Mouse (Mus musculus): ENCODE data around the gene Hist1h2ap.
A peak's percentile ranks its signal among the peaks of the same experiment; 100 is the strongest.
"Not testable (repeated sequence)": the region's sequence is repeated elsewhere in the genome, so short reads cannot be mapped to it uniquely, and the experiment has no call there.

Gene Hist1h2ap

DNA sequence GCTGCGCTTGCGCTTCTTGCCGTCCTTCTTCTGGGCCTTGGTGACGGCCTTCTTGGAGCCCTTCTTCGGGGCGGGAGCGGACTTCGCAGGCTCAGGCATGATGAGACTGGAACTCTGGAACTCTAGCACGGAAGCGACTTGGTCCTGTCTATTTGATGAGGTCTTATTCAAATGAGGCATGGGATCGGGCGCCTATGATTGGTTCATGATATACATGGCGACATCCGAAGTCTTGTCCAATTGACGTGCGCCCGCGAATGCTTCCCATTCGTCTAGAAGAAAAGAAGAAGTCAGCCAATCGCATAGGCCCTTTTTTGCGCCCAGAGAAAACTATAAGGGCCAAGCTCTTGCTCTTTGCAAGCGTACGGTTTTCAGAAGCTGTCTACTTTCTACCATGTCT is 23.2 kb downstream of the Hist1h2ap start, which contains the start of the genes Hist1h2bq and Hist1h2ao:
Gene Hist1h2bq (minus strand): TSS at position 125 of the 400 bp plus-strand sequence.
Gene Hist1h2ao (plus strand): TSS at position 393 of the 400 bp plus-strand sequence.
- not testable (repeated sequence) for H3K36me3 ChIP-seq (ENCODE audit: insufficient read depth, low read length); H3K9me3 ChIP-seq (ENCODE audit: low read length); H3K4me3 ChIP-seq (replicated peaks; ENCODE audit: low read length); H3K4me1 ChIP-seq (replicated peaks; ENCODE audit: low read depth, low read length); H3K27me3 ChIP-seq (ENCODE audit: insufficient read depth, low read length)

DNA sequence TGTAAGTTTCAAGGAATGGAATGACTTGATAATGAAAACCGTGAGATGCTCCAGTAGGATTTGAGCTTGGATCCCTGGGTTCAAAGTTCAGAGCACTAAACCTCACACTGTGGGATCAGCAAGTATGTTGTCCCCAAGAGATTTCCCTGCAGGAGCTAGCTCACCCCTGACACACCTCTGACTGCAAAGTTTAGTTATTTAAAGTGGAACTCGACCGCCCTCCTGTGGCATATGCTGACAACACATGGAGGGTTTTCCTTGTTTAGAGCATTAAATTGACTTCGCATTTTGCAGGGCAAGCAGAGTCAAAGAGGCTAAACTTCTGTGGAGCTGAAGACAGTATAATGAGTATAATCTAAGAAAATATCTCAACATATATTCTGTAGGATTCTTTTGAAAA is 30.2 kb downstream of the Hist1h2ap start:
- H3K4me3 ChIP-seq (replicated peaks; ENCODE audit: low read length); H3K9me3 ChIP-seq (ENCODE audit: low read length); H3K27me3 ChIP-seq (ENCODE audit: insufficient read depth, low read length); H3K4me1 ChIP-seq (replicated peaks; ENCODE audit: low read depth, low read length); H3K36me3 ChIP-seq (ENCODE audit: insufficient read depth, low read length): not testable (repeated sequence)

GRCm38 (mm10) chr13:21797163-21797562 is 36.1 kb downstream of the Hist1h2ap start:
- not testable (repeated sequence) for H3K27me3 ChIP-seq (ENCODE audit: insufficient read depth, low read length); H3K4me1 ChIP-seq (replicated peaks; ENCODE audit: low read depth, low read length); H3K36me3 ChIP-seq (ENCODE audit: insufficient read depth, low read length); H3K9me3 ChIP-seq (ENCODE audit: low read length); H3K4me3 ChIP-seq (replicated peaks; ENCODE audit: low read length)

DNA sequence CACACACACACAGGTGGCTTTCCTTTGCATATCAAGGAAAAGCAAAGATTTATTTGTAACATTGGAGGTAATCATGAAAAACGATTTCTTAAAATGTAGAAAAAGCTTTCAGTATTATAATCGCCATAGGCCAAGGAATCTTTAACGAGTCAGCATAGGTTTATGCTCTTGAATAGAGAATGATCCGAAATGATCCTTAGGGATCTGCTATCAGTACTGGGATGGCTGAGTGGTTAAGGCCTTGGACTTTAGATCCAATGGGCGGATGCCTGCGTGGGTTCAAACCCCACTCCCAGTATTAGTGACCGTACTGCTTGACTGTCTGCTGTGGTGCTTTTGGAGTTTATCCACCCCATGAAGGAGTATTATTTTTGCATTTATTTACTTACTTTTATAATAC is 37.7 kb downstream of the Hist1h2ap start:
- Histone ChIP-seq H3K4me1 (replicated peaks; ENCODE audit: low read depth, low read length) (peaks cover 22% of the 10 kb centered on the region), H3K36me3 (ENCODE audit: insufficient read depth, low read length) (no peaks in the 10 kb centered on the region), H3K9me3 (ENCODE audit: low read length) (no peaks in the 10 kb centered on the region), H3K27me3 (ENCODE audit: insufficient read depth, low read length) (no peaks in the 10 kb centered on the region), H3K4me3 (replicated peaks; ENCODE audit: low read length) (no peak overlapping the region)
- TF ChIP-seq CTCF (conservative IDR thresholded peaks at IDR 0.05; ENCODE audit: low read length), result no peak
- no peak for TF ChIP-seq POU5F1 (IDR thresholded peaks at IDR 0.05; ENCODE audit: borderline replicate concordance, low read length)
- TF ChIP-seq NANOG (IDR thresholded peaks at IDR 0.05; ENCODE audit: borderline replicate concordance, low read length), result no peak

DNA sequence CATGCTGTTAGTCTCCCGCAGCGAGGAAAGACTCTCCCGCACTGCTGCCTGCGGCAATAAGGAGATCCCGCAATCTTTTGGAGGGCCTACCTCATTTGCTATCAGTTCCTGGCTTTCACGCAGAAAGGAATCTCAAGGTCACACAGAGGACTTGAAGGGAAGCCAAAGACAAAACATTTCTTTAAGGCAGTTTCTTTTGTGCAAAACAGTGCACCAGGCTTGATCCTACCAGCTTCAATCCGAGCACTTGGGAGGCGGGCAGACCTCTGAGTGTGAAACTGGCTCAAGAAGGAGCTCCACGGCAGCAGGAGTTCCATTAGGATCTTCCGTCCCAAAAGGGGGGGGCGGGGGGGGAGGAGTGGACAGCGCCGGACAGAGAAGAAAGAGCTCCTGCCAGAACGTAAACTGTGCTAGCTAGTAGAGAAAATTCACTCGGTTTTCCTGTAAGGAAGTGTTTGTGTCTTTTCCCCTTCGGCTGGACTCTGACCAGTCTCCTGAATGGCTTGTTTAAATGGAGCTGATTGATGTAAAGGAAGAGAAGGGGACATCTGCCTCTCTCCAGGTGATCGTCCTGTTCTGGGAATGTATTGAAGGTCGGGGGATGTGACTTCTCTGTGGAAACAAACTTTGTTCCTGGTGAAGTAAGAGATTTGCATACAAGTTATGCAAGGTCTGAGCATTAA is 42.6 kb downstream of the Hist1h2ap start:
- TF ChIP-seq CTCF (conservative IDR thresholded peaks at IDR 0.05; ENCODE audit: low read length) (no peak), NANOG (IDR thresholded peaks at IDR 0.05; ENCODE audit: borderline replicate concordance, low read length) (peak; percentile 12; the same call in 1 of the 2 replicates), POU5F1 (IDR thresholded peaks at IDR 0.05; ENCODE audit: borderline replicate concordance, low read length) (peak; percentile 43; the same call in 1 of the 2 replicates)
- peak overlapping the region; percentile 57; the same call in 1 of the 2 replicates for H3K4me3 ChIP-seq (replicated peaks; ENCODE audit: low read length)
- H3K4me1 ChIP-seq (replicated peaks; ENCODE audit: low read depth, low read length), result peaks cover 52% of the 10 kb centered on the region

GRCm38 (mm10) chr13:21789925-21790324 is 43.4 kb downstream of the Hist1h2ap start:
- H3K4me1 ChIP-seq (replicated peaks; ENCODE audit: low read depth, low read length), result peaks cover 60% of the 10 kb centered on the region
- H3K36me3 ChIP-seq (ENCODE audit: insufficient read depth, low read length), result no peaks in the 10 kb centered on the region
- no peaks in the 10 kb centered on the region for H3K27me3 ChIP-seq (ENCODE audit: insufficient read depth, low read length)
- no peak overlapping the region for H3K4me3 ChIP-seq (replicated peaks; ENCODE audit: low read length)
- TF ChIP-seq NANOG (IDR thresholded peaks at IDR 0.05; ENCODE audit: borderline replicate concordance, low read length), result no peak
- no peak for TF ChIP-seq CTCF (conservative IDR thresholded peaks at IDR 0.05; ENCODE audit: low read length)
- no peak for TF ChIP-seq POU5F1 (IDR thresholded peaks at IDR 0.05; ENCODE audit: borderline replicate concordance, low read length)
- no peaks in the 10 kb centered on the region for H3K9me3 ChIP-seq (ENCODE audit: low read length)

More for the DNA sequence above, 42.6 kb downstream of the Hist1h2ap start:
- Histone ChIP-seq H3K9me3 (ENCODE audit: low read length) (no peaks in the 10 kb centered on the region), H3K36me3 (ENCODE audit: insufficient read depth, low read length) (no peaks in the 10 kb centered on the region), H3K27me3 (ENCODE audit: insufficient read depth, low read length) (no peaks in the 10 kb centered on the region)

- no peaks in the 10 kb centered on the region for H3K9me3 ChIP-seq (ENCODE audit: low read length)
- peaks cover 74% of the 10 kb centered on the region for H3K4me1 ChIP-seq (replicated peaks; ENCODE audit: low read depth, low read length)
- H3K36me3 ChIP-seq (ENCODE audit: insufficient read depth, low read length), result no peaks in the 10 kb centered on the region
- no peaks in the 10 kb centered on the region for H3K27me3 ChIP-seq (ENCODE audit: insufficient read depth, low read length)
- peak overlapping the region; percentile 63 for H3K4me3 ChIP-seq (replicated peaks; ENCODE audit: low read length)
- TF ChIP-seq CTCF (conservative IDR thresholded peaks at IDR 0.05; ENCODE audit: low read length), result no peak
These were observed 45.3 kb downstream of the Hist1h2ap start for GRCm38 (mm10) chr13:21787760-21788593.

DNA sequence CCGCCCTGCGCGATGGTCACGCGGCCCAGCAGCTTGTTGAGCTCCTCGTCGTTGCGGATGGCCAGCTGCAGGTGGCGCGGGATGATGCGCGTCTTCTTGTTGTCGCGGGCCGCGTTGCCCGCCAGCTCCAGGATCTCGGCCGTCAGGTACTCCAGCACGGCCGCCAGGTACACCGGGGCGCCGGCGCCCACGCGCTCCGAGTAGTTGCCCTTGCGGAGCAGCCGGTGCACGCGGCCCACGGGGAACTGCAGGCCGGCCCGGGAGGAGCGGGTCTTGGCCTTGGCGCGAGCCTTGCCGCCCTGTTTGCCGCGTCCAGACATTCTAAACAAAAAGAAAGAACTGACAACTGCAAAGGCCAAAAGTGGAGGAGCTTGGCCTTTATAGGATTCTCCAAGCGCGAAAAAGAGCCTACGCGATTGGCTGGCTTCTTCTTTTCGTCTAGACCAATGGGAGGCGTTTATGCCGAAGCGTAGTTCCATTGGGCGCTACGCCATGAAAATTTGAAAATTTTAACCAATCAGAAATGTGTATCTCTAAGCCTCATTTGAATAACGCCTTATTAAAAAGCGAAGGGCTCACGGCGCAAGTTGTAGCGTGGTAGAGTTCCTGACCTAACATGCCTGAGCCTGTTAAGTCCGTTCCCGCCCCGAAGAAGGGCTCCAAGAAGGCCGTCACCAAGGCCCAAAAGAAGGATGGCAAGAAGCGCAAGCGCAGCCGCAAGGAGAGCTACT is 46.2 kb downstream of the Hist1h2ap start, which contains the start of the genes Hist1h2an and Hist1h2bp:
Gene Hist1h2an (minus strand): TSS at position 320 of the 731 bp plus-strand sequence.
Gene Hist1h2bp (plus strand): TSS at position 563 of the 731 bp plus-strand sequence.
- H3K4me1 ChIP-seq (replicated peaks; ENCODE audit: low read depth, low read length), result peaks cover 72% of the 10 kb centered on the region
- not testable (repeated sequence) for H3K9me3 ChIP-seq (ENCODE audit: low read length); H3K27me3 ChIP-seq (ENCODE audit: insufficient read depth, low read length); H3K36me3 ChIP-seq (ENCODE audit: insufficient read depth, low read length)
- H3K4me3 ChIP-seq (replicated peaks; ENCODE audit: low read length), result peak within 1 kb of the TSS; percentile 69
